Mouse (Mus musculus) cerebellum, adult 9-10 months (tissue): ENCODE measurements at regions not wholly inside any gene's neighbourhood (a gene's known extent, or its start where the extent isn't known, plus 50 kb on each side); places are given as distances from the start of the nearest gene placed in this dataset.

Experiments used
- DNase-seq: peaks from one replicate; pipeline ENCODE4 v3.0.0; 2022

DNA sequence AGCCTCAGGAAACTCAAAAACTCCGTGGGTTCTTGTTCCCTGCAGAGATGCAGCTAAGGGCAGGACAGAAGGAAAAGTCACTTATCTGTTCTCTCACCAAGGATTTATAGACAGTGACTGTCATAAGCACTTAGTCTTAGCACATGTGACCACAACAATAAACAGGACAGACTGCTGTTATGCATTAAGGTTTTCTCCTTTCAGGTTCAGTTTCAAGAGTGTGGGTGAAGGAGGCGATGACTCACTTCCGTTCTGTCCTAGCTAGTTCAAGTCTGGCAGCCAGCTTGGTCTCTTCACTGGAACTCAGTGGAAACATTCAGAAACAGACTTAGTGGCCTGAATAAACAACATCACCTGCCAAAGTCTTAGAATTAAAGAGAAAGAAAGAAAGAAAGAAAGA lies 141.1 kb upstream of the Rasa1 start:
- no peak for DNase-seq

DNA sequence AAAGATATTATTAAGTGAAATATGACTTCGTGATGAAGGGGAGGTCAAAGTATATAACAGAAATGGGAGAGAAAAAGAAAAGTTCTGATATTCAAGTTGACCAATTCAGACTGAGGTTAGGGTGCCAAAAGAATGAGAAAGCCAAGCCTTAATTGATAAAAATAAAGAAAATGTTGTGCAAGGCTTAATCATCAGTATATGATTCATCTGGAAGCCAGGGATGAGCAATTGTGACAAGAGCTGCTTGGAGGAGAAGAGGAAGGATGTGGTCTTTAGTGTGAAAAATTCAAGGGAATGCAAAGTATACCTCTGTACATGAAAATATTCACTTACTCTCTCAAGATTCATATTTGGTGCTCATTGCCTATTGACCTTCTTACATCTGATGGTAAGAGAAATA lies 129.7 kb upstream of the Rasa1 start:
- DNase-seq: no peak

GRCm38 (mm10) chr13:85414951-85415350 lies 126.0 kb upstream of the Rasa1 start:
- no peak for DNase-seq

- no peak for DNase-seq
Observed at GRCm38 (mm10) chr13:85411327-85411726, 122.4 kb upstream of the Rasa1 start.

GRCm38 (mm10) chr13:85398834-85399233 lies 109.9 kb upstream of the Rasa1 start:
- DNase-seq: no peak

DNA sequence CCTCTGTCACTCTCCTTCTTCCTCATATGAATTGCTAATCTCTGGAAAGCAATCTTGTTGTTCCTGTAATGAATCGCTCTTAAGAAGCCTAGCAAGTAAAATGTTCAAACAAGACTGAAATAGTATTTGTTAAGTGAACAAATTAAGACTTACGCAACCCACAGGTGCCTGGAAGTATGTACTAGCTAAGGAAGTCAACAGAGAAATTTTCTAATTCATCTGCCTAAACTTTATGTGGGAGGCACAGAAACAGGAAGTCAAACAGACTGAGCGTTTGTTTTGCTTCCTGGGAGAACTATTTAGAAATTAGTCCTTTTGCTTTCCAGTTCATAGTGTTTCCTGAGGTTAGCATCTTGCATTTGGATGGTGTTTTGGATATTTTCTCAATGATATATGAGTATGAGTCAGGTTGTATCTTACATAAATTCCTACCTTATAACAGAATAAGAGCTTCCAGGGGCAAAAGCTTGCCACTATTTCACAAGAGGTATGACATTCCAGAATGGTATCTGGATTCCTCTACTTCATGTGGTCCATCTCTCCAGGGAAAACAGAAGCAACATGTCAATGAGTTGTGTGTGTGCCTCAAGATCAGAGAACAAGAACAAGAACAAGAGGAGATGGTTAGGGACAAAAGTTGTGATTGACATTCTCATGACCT lies 87.5 kb upstream of the Rasa1 start:
- DNase-seq: no peak

GRCm38 (mm10) chr13:85359621-85360020 lies 70.7 kb upstream of the Rasa1 start:
- DNase-seq: no peak

- DNase-seq: no peak
Observed at GRCm38 (mm10) chr13:85359143-85359542, 70.2 kb upstream of the Rasa1 start.

GRCm38 (mm10) chr13:85352061-85352460 lies 63.1 kb upstream of the Rasa1 start:
- no peak for DNase-seq
